Mouse (Mus musculus): ENCODE measurements around the gene Scd2.

- TF ChIP-seq CTCF (IDR thresholded peaks at IDR 0.05; ENCODE audit: low read depth) (no peak), EP300 (IDR thresholded peaks at IDR 0.05; ENCODE audit: low read depth) (no peak)
Measured at GRCm38 (mm10) chr19:44335876-44336662, 42.6 kb downstream of the Scd2 start.

Measured in liver, embryonic 14.5 days (tissue).